Mouse (Mus musculus) liver, postnatal 0 days (tissue): ENCODE measurements around the gene Tuba3a. TPM values are rescaled to one million over a fixed set of nuclear protein-coding genes. Genes with fewer than 3 reads are reported as not detected.

Experiments
- ATAC-seq: fragments of 200-750 bp; cut with Nextera tagmentation; 2 replicates; pipeline ENCODE4 v1.8.0; 2017; ENCODE audit warnings: mild to moderate bottlenecking, moderate library complexity
- DNase-seq: peaks from one replicate; pipeline ENCODE4 v3.0.0-alpha.2; 2016
- H3K27ac ChIP-seq: fragments of 300-500 bp; sonication (generic); 2 replicates; pipeline ENCODE4 v1.5.1; 2014; ENCODE audit warnings: antibody characterized with exemption, moderate library complexity, mild to moderate bottlenecking, low read depth
- H3K27me3 ChIP-seq: fragments of 300-500 bp; sonication (generic); 2 replicates; pipeline ENCODE4 v1.6.1; 2014; ENCODE audit warnings: low read length, control low read depth, mixed read lengths; ENCODE audit not compliant: insufficient read depth
- H3K36me3 ChIP-seq: fragments of 300-500 bp; sonication (generic); replicated peaks from 2 replicates; pipeline ENCODE4 v1.6.1; 2014; ENCODE audit warnings: mild to moderate bottlenecking, control low read depth, low read length, moderate library complexity, mixed read lengths; ENCODE audit not compliant: insufficient read depth
- H3K4me1 ChIP-seq: fragments of 300-500 bp; sonication (generic); 2 replicates; pipeline ENCODE4 v1.6.1; 2014; ENCODE audit warnings: antibody characterized with exemption, mild to moderate bottlenecking, control low read depth; ENCODE audit not compliant: insufficient read depth
- H3K4me2 ChIP-seq: fragments of 300-500 bp; sonication (generic); 2 replicates; pipeline ENCODE4 v1.6.1; 2014; ENCODE audit warnings: low read depth, mild to moderate bottlenecking, low read length, moderate library complexity, mixed read lengths
- H3K4me3 ChIP-seq: fragments of 300-500 bp; sonication (generic); 2 replicates; pipeline ENCODE4 v1.5.1; 2014; ENCODE audit warnings: low read depth, low read length
- H3K9ac ChIP-seq: fragments of 300-500 bp; sonication (generic); replicated peaks from 2 replicates; pipeline ENCODE4 v1.6.1; 2014; ENCODE audit warnings: mild to moderate bottlenecking, moderate library complexity
- H3K9me3 ChIP-seq: fragments of 300-500 bp; sonication (generic); 2 replicates; pipeline ENCODE4 v1.6.1; 2016; ENCODE audit warnings: mild to moderate bottlenecking, control low read depth, low read length, mixed read lengths
- CTCF ChIP-seq: sonication (generic); IDR thresholded peaks from 2 replicates; pipeline ENCODE4 v1.5.1; 2016; ENCODE audit warnings: antibody characterized with exemption, low read depth
- EP300 ChIP-seq: IDR thresholded peaks from 2 replicates; pipeline ENCODE4 v1.6.1; 2016; ENCODE audit warnings: antibody characterized with exemption, low read depth, mild to moderate bottlenecking
- WGBS: fragments of 180-500 bp; shearing (Covaris S2); extraction: QIAGEN DNeasy Blood & Tissue Kit; methylation state at CpG from one replicate; pipeline ENCODE4 v1.1.7; 2014; ENCODE audit not compliant: insufficient replicate concordance; 5-methylcytosine and 5-hydroxymethylcytosine counted together
- polyA plus RNA-seq: library from polyadenylated mRNA; unstranded; fragments of >200 nt; fragmentation: Nextera tagmentation; extraction: Ambion mirVana; gene quantifications from 2 replicates; pipeline ENCODE4 v1.2.1, GENCODE M21; 2015

The Tuba3a gene
- polyA plus RNA-seq, 1 experiment from 2014 or later: not detected

- H3K36me3 ChIP-seq: no peaks in the 10 kb centered on the region
- H3K4me3 ChIP-seq: no peak overlapping the region
- peaks cover 6% of the 10 kb centered on the region for H3K4me1 ChIP-seq
- H3K9ac ChIP-seq: no peak overlapping the region
- H3K27ac ChIP-seq: no peak overlapping the region
- no peaks in the 10 kb centered on the region for H3K9me3 ChIP-seq
- no peak for DNase-seq
- no peaks in the 10 kb centered on the region for H3K27me3 ChIP-seq
- ATAC-seq: no peak
- no peak overlapping the region for H3K4me2 ChIP-seq
- TF ChIP-seq CTCF (no peak), EP300 (no peak)
- WGBS: 82% methylated on average over 8 of the region's 8 CpGs
Observed at GRCm38 (mm10) chr6:125252711-125253110, 33.1 kb downstream of the Tuba3a start.

- DNase-seq (no peak), ATAC-seq (no peak)
Observed at GRCm38 (mm10) chr6:125252285-125252684, 33.6 kb downstream of the Tuba3a start.

DNA sequence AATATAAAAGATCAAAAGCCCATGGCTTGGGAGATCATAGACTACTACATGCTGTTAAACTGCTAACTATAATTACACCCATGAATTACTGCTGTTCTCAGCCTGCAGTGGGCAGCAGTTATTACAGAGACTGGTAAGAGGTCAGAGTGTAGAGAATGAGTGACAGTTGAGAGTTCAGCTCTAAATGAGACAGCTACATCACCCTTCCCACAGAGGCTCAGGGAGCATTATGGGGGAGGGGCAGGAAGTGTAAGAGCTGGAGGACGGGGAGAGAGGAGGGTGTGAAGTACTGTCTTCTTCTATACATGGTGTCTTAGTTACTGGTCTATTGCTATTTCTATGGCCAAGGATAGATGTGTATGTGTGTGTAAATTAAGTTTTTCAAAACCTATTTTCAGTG lies 41.3 kb downstream of the Tuba3a start:
- H3K9ac ChIP-seq: no peak overlapping the region
- TF ChIP-seq EP300 (no peak), CTCF (no peak)
- H3K4me2 ChIP-seq: no peak overlapping the region
- ATAC-seq: no peak
- DNase-seq: no peak
- no peaks in the 10 kb centered on the region for H3K27me3 ChIP-seq
- H3K36me3 ChIP-seq: no peaks in the 10 kb centered on the region
- H3K9me3 ChIP-seq: no peaks in the 10 kb centered on the region
- 16% methylated on average over 1 of the region's 1 CpGs for WGBS
- H3K4me1 ChIP-seq: no peaks in the 10 kb centered on the region
- H3K27ac ChIP-seq: no peak overlapping the region
- H3K4me3 ChIP-seq: no peak overlapping the region

More at GRCm38 (mm10) chr6:125252285-125252684, 33.6 kb downstream of the Tuba3a start:
- Histone ChIP-seq H3K27me3 (no peaks in the 10 kb centered on the region), H3K36me3 (no peaks in the 10 kb centered on the region), H3K9ac (no peak overlapping the region), H3K4me3 (no peak overlapping the region), H3K27ac (no peak overlapping the region), H3K4me1 (peaks cover 6% of the 10 kb centered on the region), H3K4me2 (no peak overlapping the region), H3K9me3 (no peaks in the 10 kb centered on the region)
- TF ChIP-seq CTCF: no peak
- no peak for TF ChIP-seq EP300
- WGBS: 51% methylated on average over 3 of the region's 3 CpGs

DNA sequence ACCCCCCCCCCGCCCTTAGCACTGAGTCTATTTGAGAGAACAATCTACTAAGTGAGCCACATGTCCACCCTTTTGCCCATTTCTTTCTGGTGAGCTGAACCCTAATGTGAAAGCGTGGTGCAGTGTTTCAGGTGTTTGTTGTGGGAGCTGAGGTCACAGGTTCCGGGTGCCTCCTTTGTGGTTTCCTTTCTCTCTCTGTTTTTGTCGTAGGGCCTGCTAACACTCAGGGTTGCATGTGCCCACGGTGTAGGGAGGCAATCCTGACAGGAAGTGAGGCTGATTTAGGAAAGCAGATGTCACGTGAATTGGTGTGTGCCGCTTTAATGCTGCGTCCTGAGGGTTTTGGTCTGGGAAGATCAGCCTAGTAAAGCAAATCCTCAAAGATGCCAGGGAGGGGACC lies 44.3 kb downstream of the Tuba3a start:
- Histone ChIP-seq H3K4me1 (peaks cover 8% of the 10 kb centered on the region; the same call in 1 of the 2 replicates), H3K36me3 (no peaks in the 10 kb centered on the region), H3K27me3 (no peaks in the 10 kb centered on the region), H3K9ac (no peak overlapping the region), H3K4me2 (no peak overlapping the region), H3K27ac (no peak overlapping the region; the same call in 1 of the 2 replicates), H3K9me3 (no peaks in the 10 kb centered on the region), H3K4me3 (no peak overlapping the region)
- ATAC-seq (no peak), DNase-seq (no peak)
- 36% methylated on average over 8 of the region's 8 CpGs for WGBS
- TF ChIP-seq EP300: no peak
- TF ChIP-seq CTCF: no peak

DNA sequence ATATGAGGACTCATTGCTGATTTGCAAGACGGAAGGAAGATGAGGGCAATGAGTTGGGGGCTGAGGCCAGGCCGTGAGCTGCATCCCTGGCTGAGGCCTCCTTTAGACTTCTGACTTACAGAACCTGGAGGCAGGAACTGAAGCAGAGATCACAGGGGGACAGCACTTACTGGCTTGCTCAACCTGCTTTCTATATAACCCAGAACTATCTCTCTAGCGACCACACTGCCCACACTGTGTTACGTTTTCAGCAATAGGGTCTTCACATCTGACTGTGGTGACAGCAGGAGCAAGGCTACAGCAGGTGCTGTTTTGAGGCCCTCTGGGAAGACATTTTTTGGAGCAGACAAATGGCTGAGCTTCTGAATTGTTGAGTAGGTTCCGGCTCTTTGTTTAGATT lies 45.2 kb downstream of the Tuba3a start:
- Histone ChIP-seq H3K36me3 (no peaks in the 10 kb centered on the region), H3K4me3 (no peak overlapping the region), H3K27me3 (no peaks in the 10 kb centered on the region), H3K4me1 (peaks cover 8% of the 10 kb centered on the region; the same call in 1 of the 2 replicates), H3K9me3 (no peaks in the 10 kb centered on the region), H3K27ac (no peak overlapping the region), H3K9ac (no peak overlapping the region), H3K4me2 (no peak overlapping the region)
- no peak for ATAC-seq
- DNase-seq: no peak
- TF ChIP-seq CTCF (no peak), EP300 (no peak)
- WGBS: 71% methylated on average over 5 of the region's 5 CpGs

- no peak overlapping the region for H3K9ac ChIP-seq
- H3K36me3 ChIP-seq: no peaks in the 10 kb centered on the region
- no peaks in the 10 kb centered on the region for H3K27me3 ChIP-seq
- no peak for TF ChIP-seq EP300
- no peak for TF ChIP-seq CTCF
- H3K4me2 ChIP-seq: no peak overlapping the region
- ATAC-seq: no peak
- WGBS: 79% methylated on average over 5 of the region's 5 CpGs
- H3K9me3 ChIP-seq: no peaks in the 10 kb centered on the region
- H3K4me3 ChIP-seq: no peak overlapping the region
- no peak overlapping the region for H3K27ac ChIP-seq
- peaks cover 8% of the 10 kb centered on the region; the same call in 1 of the 2 replicates for H3K4me1 ChIP-seq
- DNase-seq: no peak
Observed at GRCm38 (mm10) chr6:125239547-125239946, 46.3 kb downstream of the Tuba3a start.

DNA sequence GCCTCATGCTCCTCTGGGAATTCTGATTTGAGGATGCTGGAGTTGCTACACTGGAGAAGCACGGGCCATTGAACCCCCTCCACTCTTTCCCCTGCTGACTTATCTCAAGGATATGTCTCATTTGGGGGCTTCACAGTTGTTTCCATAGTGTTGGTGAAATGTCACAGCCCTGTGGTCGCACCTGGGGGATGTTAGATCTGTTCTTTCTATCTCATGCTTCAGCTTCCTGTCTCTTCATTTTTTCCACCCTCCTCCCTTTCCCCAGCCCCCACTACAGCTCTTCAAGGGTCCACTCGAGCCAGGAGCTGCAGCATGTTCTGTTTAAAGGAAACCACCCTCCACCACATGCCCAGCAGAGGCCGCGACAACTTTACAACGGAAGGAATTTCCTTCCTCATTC lies 47.4 kb downstream of the Tuba3a start:
- Histone ChIP-seq H3K27ac (no peak overlapping the region), H3K27me3 (no peaks in the 10 kb centered on the region), H3K4me3 (no peak overlapping the region), H3K36me3 (no peaks in the 10 kb centered on the region), H3K4me1 (peaks cover 8% of the 10 kb centered on the region), H3K4me2 (no peak overlapping the region), H3K9ac (no peak overlapping the region), H3K9me3 (no peaks in the 10 kb centered on the region)
- WGBS: 31% methylated on average over 6 of the region's 6 CpGs
- TF ChIP-seq CTCF (no peak), EP300 (no peak)
- DNase-seq: no peak
- no peak for ATAC-seq
